Mouse (Mus musculus) heart, embryonic 10.5 days (tissue): ENCODE measurements at regions not wholly inside any gene's neighbourhood (a gene's known extent, or its start where the extent isn't known, plus 50 kb on each side); places are given as distances from the start of the nearest gene placed in this dataset.
A peak's percentile ranks its signal among the peaks of the same experiment; 100 is the strongest.

ENCODE experiments used
- DNase-seq: peaks from one replicate; pipeline ENCODE4 v3.0.0-alpha.2; 2017; ENCODE audit warnings: low spot score
- H3K27ac ChIP-seq: fragments of 300-500 bp; sonication (generic); 2 replicates; pipeline ENCODE4 v1.5.1; 2016; ENCODE audit warnings: mild to moderate bottlenecking
- H3K27me3 ChIP-seq: fragments of 300-500 bp; sonication (generic); 2 replicates; pipeline ENCODE4 v1.6.1; 2016; ENCODE audit warnings: mild to moderate bottlenecking; ENCODE audit not compliant: poor library complexity, insufficient read depth, severe bottlenecking
- H3K36me3 ChIP-seq: fragments of 300-500 bp; sonication (generic); 2 replicates; pipeline ENCODE4 v1.6.1; 2016; ENCODE audit warnings: mild to moderate bottlenecking, moderate library complexity
- H3K4me1 ChIP-seq: fragments of 300-500 bp; sonication (generic); 2 replicates; pipeline ENCODE4 v1.6.1; 2016; ENCODE audit warnings: mild to moderate bottlenecking
- H3K4me3 ChIP-seq: fragments of 300-500 bp; sonication (generic); 2 replicates; pipeline ENCODE4 v1.5.1; 2016; ENCODE audit warnings: mild to moderate bottlenecking, moderate library complexity
- H3K9me3 ChIP-seq: fragments of 300-500 bp; sonication (generic); 2 replicates; pipeline ENCODE4 v1.6.1; 2016; ENCODE audit warnings: mild to moderate bottlenecking, moderate library complexity
- WGBS: fragments of 180-500 bp; shearing (Covaris S2); methylation state at CpG from one replicate; pipeline ENCODE4 v1.1.7; 2016; 5-methylcytosine and 5-hydroxymethylcytosine counted together

- Histone ChIP-seq H3K36me3 (no peaks in the 10 kb centered on the region), H3K9me3 (no peaks in the 10 kb centered on the region), H3K27me3 (no peaks in the 10 kb centered on the region), H3K4me3 (no peak overlapping the region), H3K27ac (no peak overlapping the region), H3K4me1 (peaks cover 19% of the 10 kb centered on the region)
- no peak for DNase-seq
- 23% methylated on average over 2 of the region's 2 CpGs for WGBS
Observed at GRCm38 (mm10) chr10:17602446-17602845, 120.6 kb upstream of the Cited2 start.

- H3K4me3 ChIP-seq: no peak overlapping the region
- H3K4me1 ChIP-seq: no peaks in the 10 kb centered on the region
- 75% methylated on average over 7 of the region's 7 CpGs for WGBS
- no peaks in the 10 kb centered on the region for H3K9me3 ChIP-seq
- DNase-seq: no peak
- H3K27ac ChIP-seq: no peak overlapping the region
- H3K27me3 ChIP-seq: no peaks in the 10 kb centered on the region
- no peaks in the 10 kb centered on the region for H3K36me3 ChIP-seq
Observed at GRCm38 (mm10) chr10:17608220-17608619, 114.8 kb upstream of the Cited2 start.

- H3K4me1 ChIP-seq: no peaks in the 10 kb centered on the region
- WGBS: 52% methylated on average over 7 of the region's 7 CpGs
- no peaks in the 10 kb centered on the region for H3K9me3 ChIP-seq
- no peak for DNase-seq
- no peaks in the 10 kb centered on the region for H3K27me3 ChIP-seq
- 0 out of 2 replicates have a peak overlapping the region, but pooled peaks have one; percentile 42 for H3K27ac ChIP-seq
- no peaks in the 10 kb centered on the region for H3K36me3 ChIP-seq
- H3K4me3 ChIP-seq: no peak overlapping the region
Observed at GRCm38 (mm10) chr10:17610592-17610991, 112.4 kb upstream of the Cited2 start.

GRCm38 (mm10) chr10:17613281-17613680 lies 109.7 kb upstream of the Cited2 start:
- Histone ChIP-seq H3K9me3 (no peaks in the 10 kb centered on the region), H3K4me1 (no peaks in the 10 kb centered on the region), H3K27me3 (no peaks in the 10 kb centered on the region), H3K36me3 (no peaks in the 10 kb centered on the region), H3K27ac (no peak overlapping the region), H3K4me3 (no peak overlapping the region)
- no peak for DNase-seq
- WGBS: 92% methylated on average over 3 of the region's 3 CpGs

GRCm38 (mm10) chr10:17618024-17618423 lies 105.0 kb upstream of the Cited2 start:
- DNase-seq: no peak
- H3K9me3 ChIP-seq: no peaks in the 10 kb centered on the region
- no peak overlapping the region for H3K4me3 ChIP-seq
- 80% methylated on average over 1 of the region's 1 CpGs for WGBS
- H3K27ac ChIP-seq: no peak overlapping the region
- no peaks in the 10 kb centered on the region for H3K27me3 ChIP-seq
- no peaks in the 10 kb centered on the region for H3K4me1 ChIP-seq
- no peaks in the 10 kb centered on the region for H3K36me3 ChIP-seq

- no peaks in the 10 kb centered on the region for H3K9me3 ChIP-seq
- WGBS: 66% methylated on average over 3 of the region's 3 CpGs
- H3K4me1 ChIP-seq: no peaks in the 10 kb centered on the region
- H3K36me3 ChIP-seq: no peaks in the 10 kb centered on the region
- H3K27me3 ChIP-seq: no peaks in the 10 kb centered on the region
- DNase-seq: no peak
- no peak overlapping the region for H3K27ac ChIP-seq
- no peak overlapping the region for H3K4me3 ChIP-seq
Observed at GRCm38 (mm10) chr10:17619617-17620016, 103.4 kb upstream of the Cited2 start.

GRCm38 (mm10) chr10:17621703-17622385 lies 101.2 kb upstream of the Cited2 start:
- Histone ChIP-seq H3K4me1 (no peaks in the 10 kb centered on the region), H3K4me3 (no peak overlapping the region), H3K9me3 (no peaks in the 10 kb centered on the region), H3K27me3 (no peaks in the 10 kb centered on the region), H3K36me3 (no peaks in the 10 kb centered on the region), H3K27ac (no peak overlapping the region)
- no peak for DNase-seq
- WGBS: 50% methylated on average over 5 of the region's 5 CpGs

GRCm38 (mm10) chr10:17622802-17623201 lies 100.2 kb upstream of the Cited2 start:
- Histone ChIP-seq H3K36me3 (no peaks in the 10 kb centered on the region), H3K27me3 (no peaks in the 10 kb centered on the region), H3K27ac (no peak overlapping the region), H3K9me3 (no peaks in the 10 kb centered on the region), H3K4me3 (no peak overlapping the region), H3K4me1 (no peaks in the 10 kb centered on the region)
- 31% methylated on average over 1 of the region's 1 CpGs for WGBS
- no peak for DNase-seq

- H3K4me3 ChIP-seq: no peak overlapping the region
- no peak overlapping the region for H3K27ac ChIP-seq
- no peak for DNase-seq
- WGBS: 69% methylated on average over 3 of the region's 3 CpGs
- no peaks in the 10 kb centered on the region for H3K4me1 ChIP-seq
- H3K9me3 ChIP-seq: no peaks in the 10 kb centered on the region
- H3K36me3 ChIP-seq: no peaks in the 10 kb centered on the region
- no peaks in the 10 kb centered on the region for H3K27me3 ChIP-seq
Observed at GRCm38 (mm10) chr10:17629709-17630108, 93.3 kb upstream of the Cited2 start.

GRCm38 (mm10) chr10:17630861-17631581 lies 92.0 kb upstream of the Cited2 start:
- H3K36me3 ChIP-seq: no peaks in the 10 kb centered on the region
- no peaks in the 10 kb centered on the region for H3K4me1 ChIP-seq
- no peaks in the 10 kb centered on the region for H3K9me3 ChIP-seq
- no peak for DNase-seq
- WGBS: 83% methylated on average over 4 of the region's 4 CpGs
- no peaks in the 10 kb centered on the region for H3K27me3 ChIP-seq
- H3K4me3 ChIP-seq: no peak overlapping the region
- no peak overlapping the region; the same call in 1 of the 2 replicates for H3K27ac ChIP-seq

- H3K4me3 ChIP-seq: no peak overlapping the region
- H3K27me3 ChIP-seq: no peaks in the 10 kb centered on the region
- H3K27ac ChIP-seq: 0 out of 2 replicates have a peak overlapping the region, but pooled peaks have one; percentile 32
- 36% methylated on average over 5 of the region's 5 CpGs for WGBS
- H3K36me3 ChIP-seq: no peaks in the 10 kb centered on the region
- DNase-seq: no peak
- H3K4me1 ChIP-seq: no peaks in the 10 kb centered on the region
- no peaks in the 10 kb centered on the region for H3K9me3 ChIP-seq
Observed at GRCm38 (mm10) chr10:17631817-17632216, 91.2 kb upstream of the Cited2 start.

GRCm38 (mm10) chr10:17632959-17633674 lies 89.9 kb upstream of the Cited2 start:
- no peaks in the 10 kb centered on the region for H3K9me3 ChIP-seq
- no peak overlapping the region for H3K27ac ChIP-seq
- H3K4me1 ChIP-seq: no peaks in the 10 kb centered on the region
- H3K4me3 ChIP-seq: no peak overlapping the region
- no peaks in the 10 kb centered on the region for H3K27me3 ChIP-seq
- no peak for DNase-seq
- WGBS: 83% methylated on average over 12 of the region's 12 CpGs
- H3K36me3 ChIP-seq: no peaks in the 10 kb centered on the region

GRCm38 (mm10) chr10:17645363-17645762 lies 77.7 kb upstream of the Cited2 start:
- Histone ChIP-seq H3K27me3 (no peaks in the 10 kb centered on the region), H3K9me3 (no peaks in the 10 kb centered on the region), H3K4me1 (peaks cover 3% of the 10 kb centered on the region; the same call in 1 of the 2 replicates), H3K36me3 (no peaks in the 10 kb centered on the region), H3K27ac (no peak overlapping the region), H3K4me3 (no peak overlapping the region)
- WGBS: 74% methylated on average over 5 of the region's 5 CpGs
- no peak for DNase-seq
